Mouse (Mus musculus): ENCODE measurements around the gene Tbx1. TPM values are rescaled to one million over a fixed set of nuclear protein-coding genes. Genes with fewer than 3 reads are reported as not detected.

The Tbx1 gene
- polyA plus RNA-seq, 1 experiment from 2014 or later: 0.13 TPM

- no peak for DNase-seq (ENCODE audit: low read depth, low spot score)
- CTCF ChIA-PET: no interaction called here
- POLR2A ChIA-PET: no interaction called here
- no peak for TF ChIP-seq CTCF (IDR thresholded peaks at IDR 0.05)
- in situ Hi-C loops (cut with MboI; ENCODE audit: low pct_unique_long_range_greater_than_20kb): loop anchor here (5.0 kb wide), 1 partner anchor 264 kb away; the partner anchor contains the start of genes Arvcf and Tango2
- H3K27me3 ChIP-seq: no peaks in the 10 kb centered on the region
- no peak for ATAC-seq
Observed at GRCm38 (mm10) chr16:18611752-18612151, 21.3 kb upstream of the Tbx1 start.

DNA sequence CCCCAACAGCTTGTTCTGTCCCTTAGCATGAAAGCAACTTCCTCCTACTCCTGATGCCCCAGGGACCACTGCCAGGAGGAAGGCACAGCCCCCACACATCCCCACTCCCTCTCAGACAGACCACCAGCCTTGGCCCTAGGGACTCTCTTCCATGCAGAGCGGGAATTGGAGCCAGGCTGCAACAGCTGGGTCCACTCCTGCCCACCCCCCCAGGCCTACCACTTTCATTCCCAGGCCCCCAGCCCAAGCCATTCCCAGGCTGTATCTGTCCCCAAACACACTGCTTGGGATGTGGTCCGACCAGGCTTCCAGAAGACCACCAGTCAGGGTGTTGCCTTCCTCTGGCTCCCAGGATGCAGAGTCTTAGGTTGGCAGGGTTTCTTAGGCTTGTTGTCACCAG, 18.6 kb upstream of the Tbx1 start:
- no peak for TF ChIP-seq CTCF (IDR thresholded peaks at IDR 0.05)
- ChIA-PET CTCF (interaction anchor here (1.4 to 1.5 kb wide), 2 partner anchors 9 to 165 kb away, joined by 3 to 5 read pairs; no protein-coding TSS in a partner anchor), POLR2A (no interaction called here)
- DNase-seq (ENCODE audit: low read depth, low spot score) (no peak), ATAC-seq (no peak)
- no peaks in the 10 kb centered on the region for H3K27me3 ChIP-seq
- in situ Hi-C loops (cut with MboI; ENCODE audit: low pct_unique_long_range_greater_than_20kb): no loop called here

DNA sequence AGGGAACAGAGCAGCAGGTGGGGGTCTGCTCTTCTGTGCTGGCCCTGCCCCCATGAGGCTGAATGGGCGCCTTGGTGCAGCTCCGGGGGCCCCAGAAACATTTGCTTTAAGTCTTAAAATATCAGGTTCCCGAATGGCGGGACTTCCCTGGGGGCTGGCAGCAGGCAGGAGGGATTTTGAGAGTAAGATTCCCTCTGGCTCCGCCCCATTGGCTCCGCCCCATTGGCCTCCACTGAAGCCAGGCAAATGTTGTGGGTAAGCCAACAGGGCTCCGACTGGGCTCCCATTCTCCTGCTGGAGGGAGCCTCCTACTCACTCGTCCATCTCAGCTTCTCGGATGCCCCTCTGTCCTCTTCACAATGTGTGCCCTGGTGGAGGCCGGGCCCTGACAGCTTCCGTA, 17.8 kb upstream of the Tbx1 start:
- H3K27me3 ChIP-seq: no peaks in the 10 kb centered on the region
- no peak for DNase-seq (ENCODE audit: low read depth, low spot score)
- CTCF ChIA-PET: interaction anchor here (1.4 kb wide), 1 partner anchor 10 kb away, joined by 5 read pairs; no protein-coding TSS in a partner anchor

DNA sequence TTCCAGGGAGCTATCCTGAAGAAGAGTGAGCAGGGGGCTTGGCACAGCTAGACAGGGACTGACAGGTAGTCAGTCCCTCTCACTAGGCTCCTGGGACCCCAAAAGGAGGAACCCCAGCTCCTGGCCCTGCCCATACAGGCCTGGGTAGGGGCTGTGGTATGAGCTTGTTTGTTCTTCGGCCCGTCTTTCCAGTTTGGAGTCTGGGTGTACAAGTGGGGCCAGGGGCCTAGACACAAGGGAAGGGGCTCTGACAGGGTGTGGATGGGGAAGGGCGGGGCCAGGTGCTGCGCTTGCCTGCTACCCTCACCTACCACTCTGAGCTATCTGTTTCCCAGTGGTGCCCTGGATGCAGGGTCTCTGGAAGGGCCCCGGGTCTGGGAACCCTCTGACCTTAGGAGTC, 15.2 kb upstream of the Tbx1 start:
- POLR2A ChIA-PET: no interaction called here

More for the DNA sequence above, 17.8 kb upstream of the Tbx1 start:
- in situ Hi-C loops (cut with MboI; ENCODE audit: low pct_unique_long_range_greater_than_20kb): no loop called here
- POLR2A ChIA-PET: no interaction called here
- ATAC-seq: no peak
- no peak for TF ChIP-seq CTCF (IDR thresholded peaks at IDR 0.05)

DNA sequence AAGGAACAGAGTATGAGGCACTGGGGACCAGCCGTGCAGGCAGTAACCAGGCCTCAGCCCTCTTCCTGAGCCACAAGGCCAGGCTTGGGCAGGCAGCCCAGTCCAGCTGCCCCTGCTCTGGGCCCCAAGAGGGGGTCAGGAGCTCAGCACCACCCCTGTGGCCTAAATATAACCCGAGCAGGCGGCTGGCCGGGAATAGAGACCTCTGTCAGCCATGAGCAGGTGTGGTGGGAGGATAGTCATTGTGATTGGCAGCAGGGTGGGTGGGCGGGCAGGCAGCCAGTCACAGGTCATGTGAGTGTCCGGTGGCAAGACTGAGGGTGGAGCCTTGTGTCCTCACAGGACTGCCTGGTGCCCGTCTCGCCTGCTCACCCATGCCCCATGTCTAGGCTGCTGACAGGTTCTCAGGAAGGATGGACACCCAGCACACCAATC, 13.8 kb upstream of the Tbx1 start:
- no peak for ATAC-seq
- ChIA-PET POLR2A (interaction anchor here (1.1 kb wide), 1 partner anchor 30 kb away, joined by 3 read pairs; no protein-coding TSS in a partner anchor), CTCF (interaction anchor here (1.5 kb wide), 1 partner anchor 13 kb away, joined by 3 read pairs; no protein-coding TSS in a partner anchor)
- no peaks in the 10 kb centered on the region for H3K27me3 ChIP-seq
- DNase-seq (ENCODE audit: low read depth, low spot score): no peak
- in situ Hi-C loops (cut with MboI; ENCODE audit: low pct_unique_long_range_greater_than_20kb): no loop called here
- no peak for TF ChIP-seq CTCF (IDR thresholded peaks at IDR 0.05)

More for the DNA sequence above, 15.2 kb upstream of the Tbx1 start:
- TF ChIP-seq CTCF (IDR thresholded peaks at IDR 0.05): no peak
- CTCF ChIA-PET: no interaction called here
- H3K27me3 ChIP-seq: no peaks in the 10 kb centered on the region
- in situ Hi-C loops (cut with MboI; ENCODE audit: low pct_unique_long_range_greater_than_20kb): no loop called here
- no peak for DNase-seq (ENCODE audit: low read depth, low spot score)
- no peak for ATAC-seq

DNA sequence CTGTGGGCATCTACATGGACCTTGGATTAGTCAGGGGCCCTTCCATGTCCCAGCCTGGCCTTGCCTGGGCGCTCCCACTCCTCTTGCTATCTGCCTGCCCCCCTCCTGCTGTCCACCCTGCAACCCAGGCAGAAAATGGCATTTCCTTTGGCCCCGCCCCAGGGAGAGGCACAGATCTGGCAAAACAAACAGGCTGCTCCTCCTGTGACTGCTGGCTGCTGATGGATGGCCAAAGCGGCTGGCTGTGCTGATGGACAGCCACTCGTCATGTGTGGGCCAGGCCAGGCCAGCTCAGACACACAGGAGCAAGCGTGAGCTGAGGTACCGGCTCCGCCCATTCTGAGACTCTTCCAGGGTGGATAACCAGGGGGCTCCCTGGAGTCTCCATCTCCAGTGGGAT, 11.0 kb upstream of the Tbx1 start:
- H3K27me3 ChIP-seq: peaks cover 3% of the 10 kb centered on the region
- ChIA-PET CTCF (no interaction called here), POLR2A (no interaction called here)
- no peak for DNase-seq (ENCODE audit: low read depth, low spot score)
- no peak for TF ChIP-seq CTCF (IDR thresholded peaks at IDR 0.05)
- in situ Hi-C loops (cut with MboI; ENCODE audit: low pct_unique_long_range_greater_than_20kb): no loop called here
- ATAC-seq: no peak

- DNase-seq (ENCODE audit: low read depth, low spot score) (no peak), ATAC-seq (no peak)
- in situ Hi-C loops (cut with MboI; ENCODE audit: low pct_unique_long_range_greater_than_20kb): no loop called here
- TF ChIP-seq CTCF (IDR thresholded peaks at IDR 0.05): no peak
- ChIA-PET POLR2A (interaction anchor here (0.7 kb wide), 1 partner anchor 183 kb away, joined by 3 read pairs; no protein-coding TSS in a partner anchor), CTCF (interaction anchor here (0.6 to 1.1 kb wide), 2 partner anchors 17 to 155 kb away, joined by 3 read pairs; no protein-coding TSS in a partner anchor)
- H3K27me3 ChIP-seq: peaks cover 6% of the 10 kb centered on the region
Observed at GRCm38 (mm10) chr16:18598006-18598405, 7.5 kb upstream of the Tbx1 start.

DNA sequence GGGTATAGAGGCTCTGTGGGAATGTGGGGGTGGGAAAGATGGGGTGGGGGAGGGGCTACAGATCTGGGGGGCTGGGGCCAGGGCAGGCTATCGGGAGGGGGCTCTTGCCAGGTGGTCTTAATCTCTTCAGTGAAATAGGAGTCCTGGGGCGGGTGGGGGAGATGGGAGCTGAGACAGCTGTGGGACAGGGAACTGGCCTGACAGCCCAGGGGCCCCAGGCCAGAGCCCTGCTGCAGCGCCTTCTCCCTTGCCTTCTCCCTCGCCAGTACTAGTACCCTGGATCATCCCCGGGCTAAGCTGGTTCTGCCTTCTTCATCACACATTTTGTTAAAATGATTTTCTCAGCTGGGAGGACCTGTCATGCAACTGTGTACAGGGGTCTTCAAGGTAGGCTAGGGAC, 5.8 kb upstream of the Tbx1 start:
- in situ Hi-C loops (cut with MboI; ENCODE audit: low pct_unique_long_range_greater_than_20kb): no loop called here
- no peak for TF ChIP-seq CTCF (IDR thresholded peaks at IDR 0.05)
- CTCF ChIA-PET: interaction anchor here (0.8 kb wide), 1 partner anchor 20 kb away, joined by 3 read pairs; no protein-coding TSS in a partner anchor
- no peak for DNase-seq (ENCODE audit: low read depth, low spot score)
- no peak for ATAC-seq
- POLR2A ChIA-PET: no interaction called here
- peaks cover 13% of the 10 kb centered on the region for H3K27me3 ChIP-seq

DNA sequence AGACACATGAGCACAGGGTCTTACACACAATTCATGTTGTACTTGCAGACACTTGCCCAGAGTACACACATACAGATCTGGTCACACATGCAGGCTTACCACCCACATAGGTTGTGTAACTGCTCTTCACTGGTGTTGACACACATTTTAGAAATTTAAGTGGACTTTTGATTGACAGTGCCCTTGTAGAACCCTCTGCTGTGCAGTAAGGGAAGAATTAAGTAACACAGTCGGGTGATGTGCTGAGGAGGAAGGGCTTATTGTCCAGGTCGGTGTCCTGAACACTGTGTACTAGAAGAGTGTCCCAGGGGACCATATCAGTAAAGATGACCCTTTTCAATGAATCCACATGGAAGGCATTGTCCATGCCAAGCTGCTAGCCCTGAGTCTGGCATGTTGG, 3.5 kb upstream of the Tbx1 start:
- DNase-seq (ENCODE audit: low read depth, low spot score) (no peak), ATAC-seq (no peak)
- CTCF ChIA-PET: no interaction called here
- H3K27me3 ChIP-seq: peaks cover 17% of the 10 kb centered on the region
- POLR2A ChIA-PET: no interaction called here
- in situ Hi-C loops (cut with MboI; ENCODE audit: low pct_unique_long_range_greater_than_20kb): no loop called here
- no peak for TF ChIP-seq CTCF (IDR thresholded peaks at IDR 0.05)

DNA sequence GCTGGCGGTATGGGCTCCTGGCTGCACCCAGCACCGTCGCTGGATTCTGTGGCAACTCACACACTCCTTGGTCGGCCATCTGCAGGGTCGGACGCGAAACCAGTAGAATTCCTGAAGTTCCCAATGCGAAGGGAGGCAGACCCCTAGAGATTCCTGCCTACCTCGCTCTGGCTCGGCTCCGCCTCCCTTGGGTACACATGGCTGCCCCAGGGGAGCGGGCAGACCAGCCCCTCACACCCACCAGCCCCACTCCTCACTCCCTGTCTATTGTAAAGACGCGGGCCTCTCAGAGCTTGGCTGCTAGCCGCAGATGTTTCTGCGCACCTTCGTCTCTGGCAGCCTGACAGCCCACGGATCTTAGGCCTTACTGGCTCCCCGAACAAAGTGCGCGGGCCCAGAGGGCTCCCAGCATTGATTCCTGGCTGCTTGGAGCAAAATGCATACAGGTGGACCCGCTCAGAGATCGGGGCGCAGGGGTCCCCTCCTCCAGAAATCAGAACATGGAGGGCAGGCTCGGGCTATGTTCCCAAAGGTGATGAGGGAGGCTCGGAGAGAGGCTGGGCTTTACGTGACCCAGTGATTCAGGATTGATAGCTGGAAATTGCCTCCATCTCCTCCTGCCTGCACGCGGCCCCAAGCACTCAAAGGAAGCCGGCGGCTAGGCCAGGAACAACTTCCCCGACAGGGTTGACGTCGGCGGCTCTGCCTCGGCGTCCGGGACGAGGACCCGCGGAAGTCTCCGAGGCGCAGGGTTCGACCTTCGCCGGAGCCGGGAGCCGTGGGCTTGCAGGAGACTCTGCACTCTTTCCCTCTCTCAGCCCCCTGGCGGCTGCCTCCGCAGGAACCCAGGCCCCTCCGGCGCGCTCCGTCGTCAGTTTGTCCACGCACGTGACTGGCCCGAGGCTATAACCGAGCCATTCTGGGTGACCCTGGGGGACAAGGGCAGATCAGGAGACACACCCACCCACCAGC, 862 bp upstream of the Tbx1 start:
- no peak for ATAC-seq
- POLR2A ChIA-PET: no interaction called here
- no peak for DNase-seq (ENCODE audit: low read depth, low spot score)
- CTCF ChIA-PET: no interaction called here
- in situ Hi-C loops (cut with MboI; ENCODE audit: low pct_unique_long_range_greater_than_20kb): no loop called here
- TF ChIP-seq CTCF (IDR thresholded peaks at IDR 0.05): no peak
- peaks cover 28% of the 10 kb centered on the region for H3K27me3 ChIP-seq

- ChIA-PET CTCF (no interaction called here), POLR2A (no interaction called here)
- no peak for TF ChIP-seq CTCF (IDR thresholded peaks at IDR 0.05)
- ATAC-seq (no peak), DNase-seq (ENCODE audit: low read depth, low spot score) (no peak)
- in situ Hi-C loops (cut with MboI; ENCODE audit: low pct_unique_long_range_greater_than_20kb): no loop called here
- peaks cover 36% of the 10 kb centered on the region for H3K27me3 ChIP-seq
Observed at GRCm38 (mm10) chr16:18589080-18589621, 1.3 kb downstream of the Tbx1 start.

Data from Patski (cell line).